Mouse (Mus musculus) frontal cortex, postnatal 36 days (tissue): ENCODE data around the gene Plk1.

Experiments used
- DNase-seq, 2 experiments: peaks; one replicate each; pipeline ENCODE4 v3.0.0; 2022; ENCODE audit warnings: low spot score in 2 of 2

Plk1 gene

GRCm38 (mm10) chr7:122193919-122194318, 34.7 kb downstream of the Plk1 start:
- no peak for DNase-seq

DNA sequence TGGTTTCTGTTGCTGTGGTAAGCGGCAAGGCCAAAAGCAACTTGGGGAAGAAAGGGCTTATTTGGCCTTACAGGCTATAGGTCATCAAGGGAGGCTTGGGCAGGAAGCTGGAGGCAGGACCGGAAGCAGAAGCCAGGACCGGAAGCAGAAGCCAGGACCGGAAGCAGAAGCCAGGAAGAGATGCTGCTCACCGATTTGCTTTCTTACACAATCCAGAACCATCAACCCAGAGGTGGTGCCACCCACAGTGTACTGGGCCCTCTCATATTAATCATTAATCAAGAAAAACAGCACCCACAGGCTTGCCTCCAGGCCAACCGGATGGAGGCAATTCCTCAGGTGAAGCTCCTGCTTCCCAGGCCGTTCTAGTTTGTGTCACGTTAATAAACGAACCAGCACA, 37.5 kb downstream of the Plk1 start:
- no peak for DNase-seq

- peak; percentile 49 to 64 for DNase-seq
Measured at GRCm38 (mm10) chr7:122197306-122197705, 38.1 kb downstream of the Plk1 start.

- DNase-seq = peak in 1 of 2 experiments; percentile 51
Measured at GRCm38 (mm10) chr7:122199296-122199695, 40.1 kb downstream of the Plk1 start.

DNA sequence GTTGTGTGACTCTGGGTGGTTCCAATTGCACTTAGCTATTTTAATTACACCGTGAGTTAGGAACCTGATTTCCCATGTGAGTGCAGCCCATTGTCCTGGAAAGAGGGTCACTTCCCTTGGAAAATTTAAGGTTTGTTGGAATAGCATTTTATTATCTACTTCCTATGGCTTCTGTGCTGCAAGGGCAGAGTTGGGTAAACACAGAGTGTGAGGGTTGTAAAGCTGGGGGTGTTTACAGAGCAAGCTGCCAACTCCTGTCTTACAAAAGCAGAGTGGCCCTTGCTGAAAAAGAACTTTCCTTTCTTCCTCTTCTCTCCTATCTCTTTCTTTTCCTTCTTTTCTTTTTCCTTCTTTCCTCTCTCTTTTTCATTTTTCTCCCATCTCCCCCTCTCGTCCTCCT, 44.7 kb downstream of the Plk1 start:
- DNase-seq = no peak

GRCm38 (mm10) chr7:122206121-122206520, 46.9 kb downstream of the Plk1 start:
- no peak for DNase-seq

DNA sequence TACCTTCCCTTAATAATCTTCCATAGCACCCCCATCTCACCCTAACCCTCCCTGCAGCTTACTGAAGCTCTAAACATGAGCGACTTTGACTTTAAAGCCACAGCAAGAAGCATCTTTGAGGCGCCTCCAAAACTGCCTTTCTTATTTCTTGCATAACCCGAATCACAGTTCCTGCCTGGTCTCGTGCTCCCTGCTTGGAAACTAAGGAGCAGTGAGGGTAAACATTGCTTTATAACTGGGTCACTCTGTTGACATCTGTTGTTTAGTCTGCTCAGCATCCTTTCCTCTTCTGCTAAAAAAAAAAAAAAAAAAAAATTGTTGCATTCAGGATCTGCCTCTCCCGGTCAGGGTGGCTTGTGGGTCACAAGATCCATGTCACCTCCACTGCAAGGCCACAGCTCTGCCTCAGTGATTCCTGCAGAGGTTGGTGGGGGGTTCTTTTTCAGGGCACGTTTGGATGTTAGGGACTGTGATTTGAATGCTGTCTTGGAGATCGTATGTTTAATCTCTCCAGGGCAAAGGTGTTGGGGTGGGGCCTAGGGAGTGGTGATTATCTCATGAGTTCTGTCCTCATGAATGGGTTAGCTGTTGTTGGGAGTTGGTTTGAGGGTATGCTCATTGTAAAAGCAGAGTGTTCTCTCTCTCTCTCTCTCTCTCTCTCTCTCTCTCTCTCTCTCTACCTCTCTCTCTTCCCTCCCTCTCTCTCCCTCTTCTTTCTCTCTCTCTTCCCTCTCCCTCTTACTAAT, 49.2 kb downstream of the Plk1 start:
- no peak for DNase-seq

DNA sequence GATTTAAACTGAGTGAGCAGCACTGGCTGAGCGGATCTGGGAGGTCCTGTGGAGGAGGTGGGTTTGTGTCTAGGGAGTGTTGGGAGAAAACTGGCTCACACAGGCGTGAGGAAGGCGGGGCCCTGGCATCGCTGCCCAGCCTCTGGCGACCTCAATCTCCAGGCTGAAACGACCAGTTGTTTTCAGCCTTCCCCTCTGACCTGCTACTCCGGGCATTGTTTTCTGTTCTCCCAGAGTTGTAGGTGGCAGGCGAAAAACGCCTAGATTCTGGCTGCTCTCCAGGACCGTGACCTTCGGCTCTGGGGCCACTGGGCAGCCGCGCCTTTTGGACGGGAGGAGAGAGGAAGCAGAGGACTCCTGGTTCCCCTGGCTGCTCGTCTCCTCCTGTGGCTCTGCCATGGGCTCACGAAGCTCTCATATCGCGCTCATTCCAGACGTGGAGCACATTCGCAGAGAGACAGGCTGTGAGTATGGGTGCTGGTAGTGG, 60.1 kb downstream of the Plk1 start, which contains the start of gene Chp2:
Gene Chp2, plus strand, starts transcription at position 182 of the 487 bp plus-strand sequence.
- DNase-seq = no peak
